Mouse (Mus musculus): ENCODE measurements around the gene 4930550C14Rik. TPM values are rescaled to one million over a fixed set of nuclear protein-coding genes. Genes with fewer than 3 reads are reported as not detected.

4930550C14Rik gene
- polyA plus RNA-seq, 1 experiment from 2014 or later, result 0.44 TPM

Small RNA genes lying within 50 kb of the gene (microRNA-seq; reads per million reads assigned to microRNA genes)
- not detected for gene Mir130c

Other genes with a start within 250 kb of the 4930550C14Rik start
- 23.2 and 24.2 TPM in 2 replicates for gene Ddx10, start 154.3 kb upstream of the 4930550C14Rik start, polyA plus RNA-seq (2015; fragmentation: Nextera tagmentation; extraction: Ambion mirVana)
- gene Exph5, start 100.7 kb upstream of the 4930550C14Rik start, polyA plus RNA-seq (2015; fragmentation: Nextera tagmentation; extraction: Ambion mirVana), result 2.8 and 3.6 TPM in 2 replicates
- 23.9 and 25.2 TPM in 2 replicates for gene Kdelc2, start 18.3 kb upstream of the 4930550C14Rik start, polyA plus RNA-seq (2015; fragmentation: Nextera tagmentation; extraction: Ambion mirVana)
- gene Atm, start 134.4 kb downstream of the 4930550C14Rik start, polyA plus RNA-seq (2015; fragmentation: Nextera tagmentation; extraction: Ambion mirVana), result 8.4 and 9.5 TPM in 2 replicates
- gene Npat, start 134.7 kb downstream of the 4930550C14Rik start, polyA plus RNA-seq (2015; fragmentation: Nextera tagmentation; extraction: Ambion mirVana), result 10.6 and 11.7 TPM in 2 replicates
- 167 and 174 TPM in 2 replicates for gene Acat1, start 208.1 kb downstream of the 4930550C14Rik start, polyA plus RNA-seq (2015; fragmentation: Nextera tagmentation; extraction: Ambion mirVana)